Mouse (Mus musculus): ENCODE data around the gene Sap25.

DNA sequence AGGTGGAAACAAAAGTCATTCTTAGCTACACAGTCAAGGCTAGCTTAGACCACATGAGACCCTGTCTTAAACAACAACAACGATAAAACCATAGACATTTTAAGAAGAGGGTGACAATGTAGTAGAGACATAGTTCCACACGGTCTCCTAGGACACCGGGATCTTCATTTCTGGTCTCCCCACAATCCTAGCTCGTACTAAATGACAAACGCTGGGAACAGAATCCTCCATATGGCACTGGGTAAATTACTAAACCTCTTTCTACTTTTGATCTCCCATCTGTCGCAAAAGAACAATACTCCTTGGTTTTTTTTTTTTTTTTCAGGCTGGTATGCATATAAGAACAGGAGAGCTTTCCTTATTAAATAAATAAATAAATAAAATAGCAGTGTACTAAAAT, 41.4 kb downstream of the Sap25 start:
- no peak for TF ChIP-seq CTCF (IDR thresholded peaks at IDR 0.05; ENCODE audit: low read depth)
- TF ChIP-seq EP300 (IDR thresholded peaks at IDR 0.05; ENCODE audit: low read depth), result no peak
